Mouse (Mus musculus): ENCODE results near the gene Cd28. TPM values are rescaled to one million over a fixed set of nuclear protein-coding genes. Genes with fewer than 3 reads are reported as not detected.

Gene Cd28
- polyA plus RNA-seq, 1 experiment from 2014 or later: 0.06 TPM

DNA sequence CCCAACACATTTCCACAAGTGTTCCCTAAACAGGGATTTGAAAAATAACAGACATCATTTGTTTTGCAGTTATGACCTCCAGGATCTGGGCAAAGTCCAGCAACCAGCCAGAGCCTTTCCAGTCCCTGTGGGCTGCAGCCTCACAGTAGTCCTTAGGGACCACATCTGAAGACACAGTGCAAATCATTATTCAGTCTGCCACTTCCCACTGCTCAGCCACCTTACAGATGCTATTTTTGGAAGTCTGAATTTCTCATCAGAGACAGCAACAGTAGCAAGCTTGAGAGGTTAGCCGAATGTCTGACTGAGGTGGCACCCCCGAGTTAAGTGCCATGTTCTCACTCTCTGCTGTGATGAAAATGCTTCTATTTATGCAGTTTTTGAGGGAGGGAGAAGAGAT, 15.3 kb downstream of the Cd28 start:
- no peak for ATAC-seq (ENCODE audit: low FRiP score)
- Histone ChIP-seq H3K4me3 (no peak overlapping the region), H3K9ac (no peak overlapping the region), H3K4me2 (replicated peaks) (no peak overlapping the region), H3K9me3 (replicated peaks) (no peaks in the 10 kb centered on the region), H3K27me3 (no peaks in the 10 kb centered on the region), H3K27ac (no peak overlapping the region), H3K36me3 (no peaks in the 10 kb centered on the region), H3K4me1 (0 out of 2 replicates have a peak, but pooled peaks cover 2% of the 10 kb centered on the region)
- 91% methylated on average over 2 of the region's 2 CpGs for WGBS

DNA sequence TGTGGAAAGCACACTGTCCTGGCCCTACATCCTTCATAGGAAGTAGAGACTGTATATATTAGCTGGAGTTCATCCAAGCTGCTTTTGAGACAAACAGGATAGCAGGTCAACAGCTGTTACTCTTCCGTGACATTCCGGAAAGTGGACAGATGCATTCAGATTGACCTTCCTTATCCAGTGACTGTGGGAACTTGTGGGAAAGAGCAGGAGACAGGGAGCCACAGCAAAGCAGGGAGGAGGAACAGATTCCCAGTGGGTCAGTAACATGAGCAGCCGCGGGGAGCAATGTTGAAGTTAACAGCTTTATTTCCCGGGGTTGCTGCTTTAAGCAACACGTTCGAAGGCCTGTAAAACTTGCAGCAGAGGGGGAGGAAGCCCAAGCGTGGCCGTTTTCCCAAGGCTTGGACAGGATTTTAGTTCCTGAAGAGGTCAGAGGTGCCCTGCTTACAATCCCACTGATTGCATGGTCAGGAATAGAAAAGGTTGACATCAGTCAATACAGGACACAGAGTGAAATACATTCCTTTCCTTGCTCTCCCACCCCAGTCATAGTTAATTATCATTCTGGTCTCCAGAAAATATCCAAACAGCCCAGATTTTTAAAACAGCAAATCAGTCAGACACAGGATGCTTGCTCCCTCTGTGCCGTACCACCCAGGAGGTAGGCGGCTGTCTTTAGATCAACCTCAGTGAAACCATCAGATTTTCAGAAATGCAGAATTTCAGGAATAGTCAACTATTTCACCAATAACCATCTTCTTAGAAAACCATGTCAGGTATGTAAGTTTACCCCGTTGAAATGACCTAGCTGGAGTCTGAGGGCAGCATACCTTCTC, 18.7 kb downstream of the Cd28 start:
- 61% methylated on average over 12 of the region's 12 CpGs for WGBS

DNA sequence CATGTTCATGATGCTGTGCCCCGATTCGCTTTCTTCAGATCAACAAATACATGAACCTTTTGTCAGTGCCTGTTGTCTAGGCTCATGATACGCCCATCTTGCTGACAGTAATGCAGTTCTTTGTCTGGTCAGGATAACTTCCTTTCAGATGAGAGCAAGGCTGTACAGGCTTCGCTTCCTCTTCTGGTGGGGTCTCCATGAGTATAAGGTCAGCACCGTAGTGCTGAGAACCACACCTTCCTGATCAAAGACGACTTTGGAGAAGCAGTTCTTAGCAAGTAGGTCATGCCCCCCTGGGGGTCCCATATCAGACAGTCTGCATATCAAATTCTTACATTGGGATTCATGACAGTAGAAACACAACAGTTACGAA, 19.3 kb downstream of the Cd28 start:
- no peak overlapping the region for H3K9ac ChIP-seq
- 0 out of 2 replicates have a peak, but pooled peaks cover 2% of the 10 kb centered on the region for H3K4me1 ChIP-seq
- no peaks in the 10 kb centered on the region for H3K36me3 ChIP-seq
- H3K27ac ChIP-seq: no peak overlapping the region
- no peaks in the 10 kb centered on the region for H3K9me3 ChIP-seq (replicated peaks)
- ATAC-seq (ENCODE audit: low FRiP score): no peak
- WGBS: 82% methylated on average over 7 of the region's 7 CpGs
- H3K4me3 ChIP-seq: no peak overlapping the region
- H3K4me2 ChIP-seq (replicated peaks): no peak overlapping the region
- no peaks in the 10 kb centered on the region for H3K27me3 ChIP-seq

More for the DNA sequence above, 18.7 kb downstream of the Cd28 start:
- Histone ChIP-seq H3K4me3 (no peak overlapping the region), H3K36me3 (no peaks in the 10 kb centered on the region), H3K27me3 (no peaks in the 10 kb centered on the region), H3K4me2 (replicated peaks) (no peak overlapping the region), H3K27ac (no peak overlapping the region), H3K9me3 (replicated peaks) (no peaks in the 10 kb centered on the region), H3K9ac (no peak overlapping the region), H3K4me1 (0 out of 2 replicates have a peak, but pooled peaks cover 2% of the 10 kb centered on the region)
- no peak for ATAC-seq (ENCODE audit: low FRiP score)

DNA sequence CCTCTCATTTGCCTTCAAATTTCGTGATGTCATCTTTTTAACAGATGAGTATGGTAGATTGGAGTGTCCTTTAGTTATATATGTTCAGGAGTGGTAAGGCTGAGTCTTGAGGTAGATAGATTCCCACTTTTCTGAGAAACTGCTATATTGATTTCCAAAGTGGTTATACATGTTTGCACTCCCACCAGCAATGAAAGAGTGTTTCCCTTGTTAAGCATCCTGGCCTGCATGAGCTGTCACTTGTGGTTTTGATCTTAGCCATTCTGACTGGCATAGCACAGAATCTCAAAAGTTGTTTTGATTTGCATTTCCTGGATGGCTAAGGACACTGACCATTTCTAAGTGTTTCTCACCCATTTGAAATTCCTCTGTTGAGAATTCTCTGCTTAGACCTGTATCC, 27.7 kb downstream of the Cd28 start:
- no peak overlapping the region for H3K9ac ChIP-seq
- WGBS: 74% methylated on average over 1 of the region's 1 CpGs
- H3K4me1 ChIP-seq: no peaks in the 10 kb centered on the region
- H3K36me3 ChIP-seq: no peaks in the 10 kb centered on the region
- no peak overlapping the region for H3K4me2 ChIP-seq (replicated peaks)
- ATAC-seq (ENCODE audit: low FRiP score): no peak
- H3K27me3 ChIP-seq: no peaks in the 10 kb centered on the region
- H3K9me3 ChIP-seq (replicated peaks): no peaks in the 10 kb centered on the region
- H3K27ac ChIP-seq: no peak overlapping the region
- H3K4me3 ChIP-seq: no peak overlapping the region

DNA sequence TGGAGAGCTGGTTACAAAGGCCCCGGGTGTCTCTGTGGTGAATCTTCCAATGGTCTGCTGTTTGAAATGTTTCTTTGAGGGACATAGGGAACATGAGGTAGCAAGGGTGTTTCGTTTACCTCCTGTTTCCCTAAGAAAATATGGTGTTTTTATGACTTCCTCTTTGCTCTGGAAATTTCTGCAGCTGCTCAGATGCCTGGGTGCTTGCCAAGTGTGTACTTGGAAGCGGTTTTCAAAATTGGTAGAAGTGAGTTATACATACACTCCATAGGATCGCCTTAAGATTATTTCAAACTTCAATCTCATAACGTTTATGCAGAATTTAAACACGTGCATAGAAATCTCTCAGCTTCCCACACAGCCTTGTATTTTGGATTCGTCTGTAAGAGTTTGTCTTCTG, 29.1 kb downstream of the Cd28 start:
- ATAC-seq (ENCODE audit: low FRiP score): no peak
- no peaks in the 10 kb centered on the region for H3K27me3 ChIP-seq
- 82% methylated on average over 7 of the region's 7 CpGs for WGBS
- no peaks in the 10 kb centered on the region for H3K4me1 ChIP-seq
- no peak overlapping the region for H3K9ac ChIP-seq
- H3K4me3 ChIP-seq: no peak overlapping the region
- H3K27ac ChIP-seq: no peak overlapping the region
- no peak overlapping the region for H3K4me2 ChIP-seq (replicated peaks)
- no peaks in the 10 kb centered on the region for H3K36me3 ChIP-seq
- H3K9me3 ChIP-seq (replicated peaks): no peaks in the 10 kb centered on the region

DNA sequence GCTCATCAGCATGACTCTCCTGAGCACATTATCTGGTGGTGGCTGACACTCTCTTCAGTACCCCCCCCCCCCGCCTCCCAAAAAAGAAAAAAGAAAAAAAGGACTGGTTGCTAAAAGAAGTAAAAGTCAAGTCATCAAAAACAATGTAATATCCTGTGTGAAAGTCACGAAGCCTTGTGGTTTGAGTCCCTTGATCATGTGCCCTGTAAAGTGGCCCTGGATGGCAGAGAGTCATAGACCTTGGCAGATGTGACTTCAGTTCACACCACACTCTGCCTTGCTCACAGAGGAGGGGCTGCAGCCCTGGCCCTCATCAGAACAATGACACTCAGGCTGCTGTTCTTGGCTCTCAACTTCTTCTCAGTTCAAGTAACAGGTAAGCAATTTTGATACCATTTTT, 29.6 kb downstream of the Cd28 start:
- ATAC-seq (ENCODE audit: low FRiP score): no peak
- Histone ChIP-seq H3K36me3 (no peaks in the 10 kb centered on the region), H3K27me3 (no peaks in the 10 kb centered on the region), H3K4me3 (no peak overlapping the region), H3K9me3 (replicated peaks) (no peaks in the 10 kb centered on the region), H3K9ac (no peak overlapping the region), H3K4me1 (no peaks in the 10 kb centered on the region), H3K4me2 (replicated peaks) (no peak overlapping the region), H3K27ac (no peak overlapping the region)
- 85% methylated on average over 2 of the region's 2 CpGs for WGBS

DNA sequence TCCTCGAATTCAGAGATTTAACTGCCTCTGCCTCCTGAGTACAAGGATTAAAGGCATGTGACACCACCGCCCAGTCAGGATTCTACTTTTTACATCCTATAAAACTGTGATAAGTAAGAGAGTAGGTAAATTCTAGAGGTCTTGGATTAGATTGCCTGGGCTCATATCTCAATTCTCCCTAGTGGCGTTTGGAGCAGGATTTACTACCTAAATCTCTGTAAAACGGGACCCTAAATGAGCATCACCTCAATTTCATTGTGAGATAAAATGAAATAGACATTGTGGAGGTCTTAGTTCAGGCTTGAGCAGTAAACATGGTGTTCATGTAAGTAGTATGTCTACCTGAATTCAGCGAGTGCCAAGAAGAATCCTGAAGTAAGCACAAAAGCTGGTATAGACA, 30.3 kb downstream of the Cd28 start:
- H3K9me3 ChIP-seq (replicated peaks): no peaks in the 10 kb centered on the region
- 91% methylated on average over 5 of the region's 5 CpGs for WGBS
- ATAC-seq (ENCODE audit: low FRiP score): no peak
- H3K36me3 ChIP-seq: no peaks in the 10 kb centered on the region
- no peak overlapping the region for H3K4me3 ChIP-seq
- H3K27ac ChIP-seq: no peak overlapping the region
- no peak overlapping the region for H3K4me2 ChIP-seq (replicated peaks)
- H3K9ac ChIP-seq: no peak overlapping the region
- H3K27me3 ChIP-seq: no peaks in the 10 kb centered on the region
- H3K4me1 ChIP-seq: no peaks in the 10 kb centered on the region

DNA sequence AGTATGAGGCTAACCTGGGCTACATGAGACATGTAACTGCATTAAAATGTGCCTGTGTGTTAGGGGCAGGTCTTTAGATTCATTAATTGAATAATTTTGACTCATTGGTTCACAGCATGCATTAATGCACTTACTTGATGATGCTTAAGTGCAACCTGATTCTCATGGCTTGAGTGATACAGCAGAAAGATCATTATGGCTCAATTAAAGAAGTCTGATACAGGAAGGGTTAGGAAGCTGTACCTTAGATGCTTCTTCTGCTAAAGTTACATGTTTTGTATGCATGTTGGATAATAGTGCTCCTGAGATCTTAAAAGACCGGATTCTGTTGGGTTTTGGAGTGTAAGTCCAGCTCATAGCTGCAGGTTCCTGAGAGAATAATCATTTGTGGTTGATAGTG, 31.7 kb downstream of the Cd28 start:
- no peaks in the 10 kb centered on the region for H3K9me3 ChIP-seq (replicated peaks)

DNA sequence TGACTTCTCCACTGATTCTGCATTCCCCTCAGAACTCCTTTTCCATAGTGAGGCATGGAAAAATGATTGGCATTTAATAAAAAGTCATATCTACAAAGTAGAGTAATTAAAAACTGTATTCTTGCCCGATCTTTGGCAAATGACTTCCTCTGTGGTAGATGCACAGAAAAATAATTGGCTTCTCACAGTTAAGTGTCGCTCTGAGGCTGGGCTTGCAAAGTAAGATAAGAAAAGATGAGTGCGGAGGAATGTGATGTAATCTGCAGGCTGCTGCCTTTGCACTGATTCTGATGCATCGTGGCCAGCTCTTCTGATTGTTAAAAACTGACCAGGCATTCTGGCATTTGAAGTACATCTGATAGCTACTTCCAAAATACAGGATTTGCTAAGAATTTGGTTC, 32.3 kb downstream of the Cd28 start:
- WGBS: 90% methylated on average over 4 of the region's 4 CpGs
- Histone ChIP-seq H3K27ac (no peak overlapping the region), H3K4me1 (no peaks in the 10 kb centered on the region), H3K9me3 (replicated peaks) (no peaks in the 10 kb centered on the region), H3K36me3 (no peaks in the 10 kb centered on the region), H3K9ac (no peak overlapping the region), H3K4me2 (replicated peaks) (no peak overlapping the region), H3K4me3 (no peak overlapping the region), H3K27me3 (no peaks in the 10 kb centered on the region)
- no peak for ATAC-seq (ENCODE audit: low FRiP score)

More for the DNA sequence above, 31.7 kb downstream of the Cd28 start:
- Histone ChIP-seq H3K9ac (no peak overlapping the region), H3K4me2 (replicated peaks) (no peak overlapping the region), H3K36me3 (no peaks in the 10 kb centered on the region), H3K27me3 (no peaks in the 10 kb centered on the region), H3K4me3 (no peak overlapping the region), H3K4me1 (no peaks in the 10 kb centered on the region), H3K27ac (no peak overlapping the region)
- WGBS: 89% methylated on average over 1 of the region's 1 CpGs
- ATAC-seq (ENCODE audit: low FRiP score): no peak

DNA sequence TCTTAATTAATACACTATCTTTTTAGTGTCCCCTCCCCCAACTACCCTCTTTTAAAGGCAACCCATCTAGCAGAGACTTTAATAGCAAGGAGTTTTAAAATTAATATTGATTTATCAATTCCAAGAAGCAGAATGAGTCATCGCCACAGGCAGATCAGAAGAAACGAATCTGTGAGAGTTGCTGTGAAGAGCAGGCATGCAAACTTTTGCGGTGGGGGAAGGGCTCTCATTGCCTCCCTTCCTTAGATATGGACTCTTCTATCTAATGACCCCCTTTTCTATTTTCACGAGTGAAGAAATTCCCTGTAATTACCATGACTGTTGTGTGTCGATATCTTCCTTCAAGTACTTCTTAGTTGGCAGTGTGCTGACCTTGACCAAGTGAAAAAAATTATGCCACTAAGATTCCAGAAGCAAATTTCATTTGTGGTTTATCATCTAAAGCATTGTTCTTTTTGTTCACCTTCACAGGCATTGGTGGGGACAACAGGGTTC, 32.8 kb downstream of the Cd28 start:
- Histone ChIP-seq H3K9me3 (replicated peaks) (no peaks in the 10 kb centered on the region), H3K27me3 (no peaks in the 10 kb centered on the region), H3K27ac (no peak overlapping the region), H3K9ac (no peak overlapping the region), H3K4me3 (no peak overlapping the region), H3K4me1 (no peaks in the 10 kb centered on the region), H3K36me3 (no peaks in the 10 kb centered on the region), H3K4me2 (replicated peaks) (no peak overlapping the region)
- ATAC-seq (ENCODE audit: low FRiP score): no peak
- 83% methylated on average over 5 of the region's 5 CpGs for WGBS

DNA sequence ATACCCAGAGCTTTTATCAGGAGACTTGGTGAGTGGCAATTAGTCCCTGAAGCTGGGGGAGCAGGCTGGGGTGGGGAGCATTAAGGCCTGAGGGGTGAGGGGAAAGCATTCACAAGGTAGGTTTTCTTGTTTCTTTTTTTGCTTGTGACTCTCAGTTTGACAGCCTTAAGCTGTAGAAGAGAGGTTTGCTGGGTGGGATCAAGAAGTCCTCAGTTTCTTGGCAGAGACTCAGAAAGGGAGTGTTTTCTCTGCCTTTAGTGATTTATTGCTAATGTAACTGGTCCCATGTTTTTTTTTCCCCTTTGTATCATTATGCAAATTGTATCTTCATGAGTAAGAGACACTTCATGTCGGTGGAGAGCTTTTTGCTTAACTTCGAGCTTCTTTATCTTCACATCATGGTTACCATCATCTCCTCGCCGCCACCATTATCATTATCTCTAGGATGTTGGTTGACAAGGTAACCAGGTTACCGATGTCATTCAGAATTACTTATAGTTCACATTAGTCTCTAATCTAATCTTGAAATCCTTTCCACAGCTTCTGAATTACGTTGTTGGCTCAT, 33.7 kb downstream of the Cd28 start:
- ATAC-seq (ENCODE audit: low FRiP score): no peak
- H3K4me1 ChIP-seq: no peaks in the 10 kb centered on the region
- H3K27ac ChIP-seq: no peak overlapping the region
- H3K36me3 ChIP-seq: no peaks in the 10 kb centered on the region
- H3K9me3 ChIP-seq (replicated peaks): no peaks in the 10 kb centered on the region
- no peaks in the 10 kb centered on the region for H3K27me3 ChIP-seq
- no peak overlapping the region for H3K4me2 ChIP-seq (replicated peaks)
- H3K9ac ChIP-seq: no peak overlapping the region
- 90% methylated on average over 6 of the region's 6 CpGs for WGBS
- H3K4me3 ChIP-seq: no peak overlapping the region

DNA sequence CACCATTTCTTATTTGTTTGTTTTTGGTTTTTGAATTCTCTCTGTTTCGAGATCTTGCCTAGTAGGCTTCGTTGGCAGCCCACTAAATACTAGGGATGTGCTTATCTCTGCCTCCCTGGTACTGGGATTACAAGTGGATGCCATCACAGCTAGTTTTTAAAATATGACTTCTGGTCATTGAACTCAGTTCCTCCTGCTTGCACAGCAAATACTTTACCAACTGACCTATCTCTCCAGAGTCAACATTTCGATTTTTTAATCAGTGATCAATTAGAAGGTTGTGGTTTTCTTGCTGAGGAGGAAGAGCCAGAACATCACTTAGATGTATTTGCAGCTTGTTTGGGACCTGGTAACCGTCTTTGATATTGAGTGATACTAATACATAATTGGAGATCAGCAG, 34.4 kb downstream of the Cd28 start:
- H3K27ac ChIP-seq: no peak overlapping the region
- no peak overlapping the region for H3K4me3 ChIP-seq
- no peak overlapping the region for H3K9ac ChIP-seq
- WGBS: 85% methylated on average over 4 of the region's 4 CpGs
- H3K27me3 ChIP-seq: no peaks in the 10 kb centered on the region
- no peaks in the 10 kb centered on the region for H3K4me1 ChIP-seq
- no peaks in the 10 kb centered on the region for H3K9me3 ChIP-seq (replicated peaks)
- H3K4me2 ChIP-seq (replicated peaks): no peak overlapping the region
- no peak for ATAC-seq (ENCODE audit: low FRiP score)
- H3K36me3 ChIP-seq: no peaks in the 10 kb centered on the region

DNA sequence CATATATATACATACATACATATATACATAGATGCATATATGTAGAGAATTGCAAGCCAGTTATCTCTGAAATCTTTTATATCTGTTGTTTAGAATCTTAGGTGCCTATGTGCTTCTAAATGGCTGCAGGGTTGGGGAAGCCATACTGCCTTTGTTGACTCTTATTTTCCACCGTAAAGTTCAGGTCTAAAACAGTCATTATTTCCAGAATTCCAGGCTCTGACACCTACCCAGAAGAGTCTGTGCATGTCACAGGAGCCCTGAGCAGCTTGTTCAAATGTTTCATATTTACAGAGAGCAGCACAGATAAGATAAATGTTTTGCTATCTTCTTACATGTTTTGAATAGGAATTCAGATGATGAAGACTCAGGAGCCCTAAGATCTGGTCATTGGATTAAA, 36.4 kb downstream of the Cd28 start:
- Histone ChIP-seq H3K36me3 (no peaks in the 10 kb centered on the region), H3K4me1 (no peaks in the 10 kb centered on the region), H3K4me2 (replicated peaks) (no peak overlapping the region), H3K9me3 (replicated peaks) (no peaks in the 10 kb centered on the region), H3K27me3 (no peaks in the 10 kb centered on the region), H3K9ac (no peak overlapping the region), H3K27ac (no peak overlapping the region), H3K4me3 (no peak overlapping the region)
- ATAC-seq (ENCODE audit: low FRiP score): no peak
- 93% methylated on average over 1 of the region's 1 CpGs for WGBS

Measured in hindbrain, embryonic 12.5 days (tissue).